Mouse (Mus musculus) kidney, adult 9 months (tissue): Measurements from ENCODE around the gene Ssr3.
A peak's percentile ranks its signal among the peaks of the same experiment; 100 is the strongest.
"Not testable (repeated sequence)": the region's sequence is repeated elsewhere in the genome, so short reads cannot be mapped to it uniquely, and the experiment has no call there.

Experiments
- DNase-seq: peaks from one replicate; pipeline ENCODE4 v3.0.0; 2022

Ssr3 gene

DNA sequence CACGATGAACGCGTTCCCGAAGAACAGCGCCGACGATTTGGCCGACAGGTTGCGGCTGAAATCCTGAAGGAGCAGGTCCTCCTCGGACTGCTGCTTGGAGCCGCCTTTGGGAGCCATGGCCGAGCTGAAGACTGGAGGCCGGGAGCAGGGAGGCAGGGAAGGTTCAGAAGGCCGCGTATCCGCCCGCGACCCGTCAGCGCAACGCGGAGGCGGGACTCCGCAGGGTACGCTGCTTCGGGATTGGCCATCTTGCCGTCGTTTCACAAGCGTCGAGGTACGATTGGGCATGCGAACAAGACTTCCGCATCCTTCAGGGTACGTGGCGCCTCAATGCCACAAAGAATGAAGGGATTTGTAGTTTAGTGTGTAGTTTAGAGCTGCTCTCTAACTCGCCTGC, at the start of gene Ssr3:
TSS of gene Ssr3 (minus strand) at position 203 of the 397 bp plus-strand sequence.
- peak; percentile 98 for DNase-seq

DNA sequence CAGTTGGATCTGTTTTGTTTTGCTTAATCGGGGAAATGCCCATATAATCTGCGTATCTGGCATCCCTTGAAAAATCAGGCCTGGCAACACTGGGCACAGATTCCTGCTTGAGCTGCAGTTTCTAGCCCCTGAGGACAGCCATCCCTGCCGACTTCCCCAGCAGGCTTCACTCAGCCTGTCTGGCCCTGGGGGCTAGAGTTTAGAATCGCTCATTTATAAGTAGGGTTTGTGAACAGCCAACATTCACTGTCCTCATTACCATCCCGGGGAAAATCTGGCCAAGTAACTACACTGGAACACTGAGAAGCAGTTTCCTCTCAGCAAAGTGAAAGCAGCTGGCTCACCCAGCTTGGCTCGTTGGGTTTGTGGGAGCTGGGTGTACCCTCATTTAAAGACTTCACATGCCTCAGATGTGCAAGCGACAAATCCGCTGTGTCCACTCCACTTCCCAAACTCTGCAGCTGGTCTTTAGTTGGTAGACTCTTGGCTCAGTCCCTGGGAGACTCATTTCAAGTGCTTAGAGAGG, 49.2 kb upstream of the Ssr3 start:
- DNase-seq: peak; percentile 26

DNA sequence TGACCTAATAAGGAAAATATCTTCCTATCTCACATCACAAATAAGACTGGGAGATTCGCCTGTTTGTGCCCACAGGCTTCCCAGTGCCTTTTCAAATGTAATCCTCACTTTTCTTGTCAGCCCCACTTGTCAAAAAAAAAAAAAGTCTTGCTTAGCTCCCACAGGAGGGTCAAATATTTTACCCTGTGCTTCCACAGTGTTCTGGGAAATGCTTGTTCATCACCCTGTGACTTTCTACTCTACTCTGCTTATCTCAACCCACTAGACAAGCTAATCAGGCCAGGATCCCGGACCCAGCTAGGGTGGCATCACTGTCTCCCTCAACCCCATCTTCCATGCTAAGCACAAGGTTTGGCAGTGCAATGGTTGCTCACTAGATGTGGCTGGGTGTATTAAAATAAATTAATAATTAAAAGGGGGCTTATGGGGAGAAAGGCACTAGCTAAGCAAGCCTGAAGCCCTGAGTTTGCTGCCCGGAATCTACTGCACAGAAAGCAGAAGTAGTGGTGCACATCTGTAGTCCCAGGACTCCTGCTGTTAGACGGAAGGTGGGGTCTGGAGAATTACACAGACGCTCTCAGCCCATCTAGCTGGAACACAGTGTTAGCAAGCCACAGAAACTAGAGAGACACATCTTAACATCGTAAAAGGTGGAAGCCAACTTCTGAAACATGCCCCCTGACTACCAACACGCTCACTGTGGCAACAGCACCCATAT, 46.2 kb upstream of the Ssr3 start:
- no peak for DNase-seq

DNA sequence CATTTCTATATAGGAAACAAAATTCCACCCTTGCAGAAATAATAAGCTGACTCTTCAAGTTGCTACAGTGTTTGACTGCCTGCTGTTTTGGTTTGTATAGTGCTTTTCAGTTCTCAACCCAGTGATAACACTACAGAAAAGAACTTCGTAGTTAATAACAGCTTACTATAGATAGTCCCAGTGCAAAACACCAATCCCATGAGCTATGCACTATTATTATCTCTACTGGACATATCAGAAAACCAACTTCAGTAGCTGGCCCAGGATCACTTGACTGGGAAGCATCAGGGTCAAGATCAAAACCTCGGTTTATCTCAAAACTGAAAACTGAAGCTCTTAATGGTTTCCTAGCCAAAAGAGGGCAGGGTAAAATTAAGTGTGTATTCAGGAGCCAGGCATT, 43.4 kb upstream of the Ssr3 start:
- DNase-seq: no peak

DNA sequence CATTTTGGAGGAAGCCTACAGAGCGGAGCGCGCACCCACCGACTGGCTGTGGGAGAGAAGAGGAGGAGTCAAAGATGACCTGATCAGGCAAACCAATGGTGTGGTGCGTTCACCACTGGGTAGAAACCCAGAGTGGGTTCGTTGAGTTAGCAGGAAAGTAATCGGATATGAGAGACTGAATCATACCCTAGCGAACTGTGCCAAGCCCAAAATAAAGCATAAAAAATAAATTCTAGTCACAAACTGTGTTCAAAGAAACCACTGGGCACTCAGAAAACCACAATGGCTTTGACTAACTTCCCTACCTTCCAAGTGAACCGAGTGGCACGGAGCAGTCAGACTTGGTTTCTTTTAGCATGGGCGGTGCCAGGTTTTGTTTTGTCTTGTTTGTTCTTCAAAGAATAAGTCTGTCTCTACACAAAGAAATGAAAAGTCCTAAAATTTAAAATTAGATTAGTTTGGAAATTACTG, 42.7 kb upstream of the Ssr3 start:
- DNase-seq: no peak

DNA sequence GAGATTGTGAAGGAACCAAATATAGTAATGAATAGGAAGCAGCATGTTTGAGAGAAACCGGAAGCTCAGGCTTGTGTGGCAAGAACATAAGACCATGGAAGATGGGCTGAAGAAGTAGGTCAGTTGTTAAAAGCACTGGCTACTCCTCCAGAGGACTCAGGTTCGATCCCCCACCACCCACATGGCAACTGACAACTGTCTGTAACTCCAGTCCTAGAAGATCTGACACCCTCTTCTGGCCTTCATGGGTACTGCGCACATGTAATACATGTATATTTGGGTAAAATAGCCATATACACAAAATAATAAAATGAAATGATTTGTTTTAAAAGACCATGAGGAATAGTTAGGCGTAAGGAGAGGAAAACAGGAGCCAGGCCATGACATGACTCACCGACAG, 39.8 kb upstream of the Ssr3 start:
- no peak for DNase-seq

DNA sequence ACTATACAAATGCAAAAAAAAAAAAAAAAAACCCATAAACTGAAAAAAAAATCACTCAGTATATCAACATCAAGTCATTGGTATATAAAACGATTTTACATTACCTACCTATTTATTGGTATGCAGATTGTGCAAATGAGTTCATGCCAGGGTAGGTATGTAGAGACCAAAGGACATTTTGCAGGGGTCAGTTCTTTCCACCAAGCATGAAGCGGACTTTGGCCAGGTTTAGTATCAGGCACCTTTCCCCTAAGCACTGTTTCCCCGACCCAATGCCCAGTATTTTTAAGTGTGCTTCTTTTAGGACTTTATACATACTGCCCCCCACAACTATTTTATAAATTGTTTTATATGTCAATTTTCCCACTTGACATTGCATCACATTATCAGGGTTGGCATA, 27.3 kb upstream of the Ssr3 start:
- peak; percentile 70 for DNase-seq

DNA sequence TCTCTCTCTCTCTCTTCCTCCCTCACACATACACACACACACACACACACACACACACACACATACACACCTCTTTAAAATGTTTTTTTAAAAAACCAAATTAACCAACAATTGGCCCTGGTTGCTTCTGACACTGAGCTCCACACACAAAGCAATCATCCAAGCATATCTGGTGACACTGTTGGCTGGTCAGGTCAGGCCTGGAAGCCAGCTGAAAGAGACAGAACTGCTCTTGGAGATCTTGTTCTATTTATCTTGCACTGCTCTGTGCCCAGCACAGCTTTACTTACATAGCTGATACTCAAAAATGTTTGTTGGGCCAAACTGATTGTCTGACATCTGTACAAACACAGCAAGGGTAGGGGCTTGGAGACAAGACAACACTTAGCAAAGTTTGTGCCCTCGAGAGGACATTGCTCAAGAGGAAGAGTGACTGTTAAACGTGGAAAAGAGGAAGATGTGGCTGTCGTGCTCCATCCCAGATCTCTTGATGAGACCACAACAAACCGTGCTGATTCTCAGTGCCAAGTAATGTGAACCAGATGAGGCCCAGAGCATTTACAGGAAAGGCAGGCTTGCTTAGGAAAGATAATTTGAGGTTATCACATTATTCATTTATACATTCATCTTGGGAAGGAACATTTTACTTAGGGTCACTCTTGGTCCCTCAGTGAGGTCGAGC, 25.6 kb upstream of the Ssr3 start:
- DNase-seq: no peak

DNA sequence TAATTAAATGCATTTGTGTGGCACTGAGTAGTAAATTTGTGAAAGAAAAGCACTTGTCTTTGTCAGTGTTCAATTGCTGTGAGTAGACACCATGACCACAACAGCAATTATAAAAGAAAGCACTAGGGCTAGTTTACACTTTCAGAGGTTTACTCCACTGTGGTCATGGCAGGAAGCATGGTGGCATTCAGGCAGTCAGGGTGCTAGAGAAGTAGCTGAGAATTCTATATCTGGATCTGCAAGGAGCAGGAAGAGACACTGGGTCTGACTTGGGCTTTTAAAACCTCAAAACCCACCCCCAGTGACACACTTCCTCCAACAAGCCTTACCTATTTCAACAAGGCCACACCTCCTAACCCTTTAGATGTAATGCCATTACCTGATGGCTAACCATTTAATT, 24.1 kb upstream of the Ssr3 start:
- no peak for DNase-seq

DNA sequence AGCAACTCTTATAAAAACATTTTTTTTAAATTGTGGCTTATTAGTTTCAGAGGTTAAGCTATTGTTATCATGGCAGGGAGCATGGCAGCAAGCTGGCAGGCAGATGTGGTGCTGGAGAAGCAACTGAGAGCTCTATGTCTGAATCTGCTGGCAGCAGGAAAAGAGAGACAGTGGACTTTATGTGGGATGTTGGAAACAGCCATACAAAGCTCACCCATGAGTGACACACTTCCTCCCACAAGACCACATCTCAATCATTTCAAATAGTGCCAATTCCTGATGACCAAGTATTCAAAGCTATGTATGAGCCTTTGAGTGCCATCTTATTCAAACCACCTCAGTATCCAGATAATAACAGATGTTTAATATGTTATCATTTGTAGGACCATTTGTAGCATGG, 15.5 kb upstream of the Ssr3 start:
- no peak for DNase-seq

DNA sequence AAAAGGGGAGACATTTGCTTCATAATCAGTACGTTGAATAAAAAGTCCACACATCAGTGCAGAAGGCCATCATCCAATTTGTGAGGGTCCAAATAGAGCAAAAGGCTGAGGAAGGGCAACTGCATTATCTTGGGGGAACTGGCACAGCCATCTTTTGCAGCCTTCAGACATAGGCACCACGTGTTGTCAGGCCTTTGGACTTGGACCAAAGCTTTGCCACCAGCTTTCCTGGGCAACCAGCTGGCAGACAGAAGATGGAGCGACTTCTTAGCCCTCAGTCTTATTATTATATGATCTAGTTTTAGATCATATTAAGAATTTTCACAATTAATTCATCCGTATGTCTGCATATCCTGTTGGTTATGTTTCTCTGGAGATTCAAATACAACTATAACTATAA, 13.4 kb upstream of the Ssr3 start:
- DNase-seq: no peak

DNA sequence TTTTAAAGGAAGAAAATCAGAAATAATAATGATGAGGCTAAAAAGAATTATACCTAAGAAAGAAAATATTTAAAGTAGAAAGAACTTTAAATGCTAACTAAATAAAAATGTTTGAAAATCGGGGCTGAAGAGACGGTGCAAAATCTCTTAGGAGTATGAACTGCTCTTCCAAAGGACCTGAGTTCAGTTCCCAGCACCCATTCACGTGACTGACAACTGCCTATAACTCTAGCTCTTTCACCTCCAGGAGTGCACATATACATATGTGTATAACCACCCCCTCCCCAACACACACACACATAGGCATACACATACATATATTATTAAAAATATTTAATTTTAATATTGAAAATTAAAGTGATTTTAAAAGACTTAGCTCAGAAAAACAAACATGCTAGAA, 5.1 kb upstream of the Ssr3 start:
- DNase-seq: no peak

DNA sequence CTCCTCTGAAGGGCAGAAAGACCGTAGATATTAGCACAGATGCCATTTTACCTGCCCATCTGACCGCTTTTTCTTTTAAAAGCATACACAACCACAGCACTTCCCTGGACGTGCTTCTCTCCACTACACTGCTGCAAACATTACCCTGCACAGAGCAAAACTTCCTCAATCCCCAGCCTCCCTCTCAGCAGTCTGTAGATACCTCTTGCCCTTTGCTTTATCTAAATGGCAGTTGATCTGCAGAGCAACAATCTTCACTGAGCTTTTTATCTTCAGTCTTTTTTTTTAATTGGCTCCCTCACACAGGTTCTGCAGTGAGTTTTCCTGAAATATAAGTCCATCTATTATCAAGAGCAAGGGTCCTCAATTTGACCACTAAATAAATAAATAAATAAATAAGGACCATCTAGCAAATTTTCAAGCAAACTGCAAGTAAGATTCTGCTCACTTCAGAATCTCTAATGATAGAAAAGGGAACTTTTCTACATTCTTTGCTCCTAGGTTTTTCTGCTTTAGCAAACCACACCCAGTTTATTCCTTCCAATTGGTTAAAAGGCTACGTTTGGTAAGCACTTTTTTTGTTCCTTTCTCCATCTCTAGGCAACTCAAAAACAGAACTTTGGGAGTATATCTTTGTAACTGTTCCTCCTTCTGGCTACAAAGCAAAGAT, 4.5 kb upstream of the Ssr3 start:
- DNase-seq: no peak

DNA sequence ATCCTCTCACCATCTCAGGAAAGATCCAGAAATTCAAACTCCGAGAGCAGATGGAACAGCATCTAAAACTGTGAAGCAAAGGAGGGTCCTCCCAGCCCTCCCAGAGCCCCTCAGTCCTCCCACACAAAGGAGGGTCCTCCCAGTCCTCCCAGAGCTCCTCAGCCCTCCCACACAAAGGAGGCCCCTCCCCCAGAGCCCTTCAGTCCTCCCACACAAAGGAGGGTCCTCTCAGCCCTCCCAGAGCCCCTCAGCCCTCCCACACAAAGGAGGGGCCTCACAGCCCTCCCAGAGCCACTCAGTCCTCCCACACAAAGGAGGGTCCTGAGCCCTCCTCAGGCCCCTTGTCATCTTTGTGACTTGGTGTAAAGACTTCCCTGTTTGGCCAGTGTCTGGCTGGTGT, 2.7 kb upstream of the Ssr3 start:
- DNase-seq: not testable (repeated sequence)

DNA sequence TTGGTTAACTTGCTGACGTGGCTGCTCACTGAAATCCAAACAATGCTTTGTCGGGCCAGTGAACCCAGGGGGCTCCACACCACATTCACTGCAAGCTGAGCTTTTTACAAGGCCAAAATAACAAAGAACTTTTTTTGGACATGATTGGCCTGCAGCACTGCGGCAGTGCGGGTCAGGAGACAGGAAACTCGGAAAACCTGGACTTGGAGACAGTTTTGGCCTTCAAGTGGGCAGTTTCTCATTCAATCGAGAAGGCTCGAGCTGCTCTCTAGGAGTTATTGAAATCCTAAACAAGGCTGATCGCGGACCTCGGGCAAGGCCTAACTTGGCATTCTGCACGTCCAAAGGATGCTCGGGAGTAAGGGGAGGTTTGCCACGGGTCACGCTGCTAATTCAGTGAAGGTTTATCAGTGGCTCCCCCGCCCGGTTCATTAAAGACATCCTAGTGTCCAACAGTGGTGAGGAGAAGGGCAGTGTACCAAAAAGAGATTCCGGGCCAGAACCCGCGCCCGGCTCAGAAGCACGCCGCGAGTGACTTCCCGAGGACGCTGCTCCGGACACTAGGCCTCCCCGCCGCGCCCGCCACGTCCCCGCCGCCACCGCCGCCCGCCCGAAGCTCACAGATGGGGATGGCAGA, 521 bp downstream of the Ssr3 start:
- DNase-seq: no peak

DNA sequence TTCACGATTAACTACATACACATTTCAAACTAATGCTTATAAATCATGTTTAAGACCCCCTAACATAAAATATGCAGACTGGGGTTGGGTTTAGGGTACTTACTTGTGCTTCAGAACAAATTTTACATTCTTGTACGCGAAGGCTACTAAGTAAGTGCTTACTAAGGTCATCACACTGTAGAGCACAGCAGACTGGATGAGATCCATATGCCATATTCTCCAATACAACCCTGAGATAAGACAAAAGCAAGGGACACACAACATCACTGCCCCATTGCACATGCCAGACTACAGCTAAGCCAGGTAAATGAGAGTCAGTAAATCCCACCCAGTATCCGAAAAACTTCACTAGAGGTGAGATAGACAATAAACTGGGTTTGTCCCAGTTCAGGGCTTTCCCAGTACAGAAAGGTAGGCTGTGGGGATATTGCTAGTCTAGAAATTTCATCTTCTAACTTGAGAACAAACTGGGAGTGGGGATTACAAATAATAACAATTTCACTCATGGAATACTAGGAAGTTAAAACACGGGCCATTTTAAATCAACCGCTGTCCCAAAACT, 1.1 kb downstream of the Ssr3 start:
- DNase-seq: no peak

DNA sequence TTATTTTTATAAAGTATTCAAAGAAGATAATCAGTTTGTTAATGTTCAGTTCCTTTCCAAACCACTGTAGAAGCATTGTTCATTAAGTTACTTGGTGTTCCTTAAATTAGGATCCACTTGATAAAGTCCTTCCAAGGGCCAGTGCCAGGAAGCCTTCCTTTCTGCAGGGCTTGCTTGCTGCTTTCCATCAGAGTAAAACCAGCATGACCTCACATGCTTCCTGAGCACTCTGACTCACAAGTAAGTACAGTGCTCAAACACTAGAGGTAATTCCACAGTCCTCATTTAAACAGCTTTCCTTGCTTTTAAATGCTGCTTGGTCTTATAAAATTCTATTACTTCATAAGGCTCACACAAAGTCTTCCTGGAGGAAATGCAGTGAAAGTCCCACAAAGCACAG, 6.7 kb downstream of the Ssr3 start:
- no peak for DNase-seq

DNA sequence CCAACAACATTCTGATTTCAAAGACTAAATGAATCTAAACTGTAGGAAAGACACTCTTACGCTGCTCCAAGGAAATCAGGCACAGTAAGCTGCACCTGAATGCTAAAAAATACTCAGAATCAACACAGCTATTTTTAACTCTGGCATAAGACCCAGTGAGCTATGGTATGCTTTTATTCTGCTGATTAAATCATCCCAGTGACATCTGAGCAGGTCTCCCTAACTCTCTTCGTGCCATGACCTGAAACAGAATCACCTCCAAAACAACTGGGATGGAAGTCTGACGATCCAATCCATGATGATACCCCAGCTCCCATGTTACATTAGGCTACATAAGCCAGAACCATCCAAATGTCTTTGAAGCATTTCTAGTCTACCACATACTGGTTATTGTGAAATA, 8.0 kb downstream of the Ssr3 start:
- DNase-seq: no peak

DNA sequence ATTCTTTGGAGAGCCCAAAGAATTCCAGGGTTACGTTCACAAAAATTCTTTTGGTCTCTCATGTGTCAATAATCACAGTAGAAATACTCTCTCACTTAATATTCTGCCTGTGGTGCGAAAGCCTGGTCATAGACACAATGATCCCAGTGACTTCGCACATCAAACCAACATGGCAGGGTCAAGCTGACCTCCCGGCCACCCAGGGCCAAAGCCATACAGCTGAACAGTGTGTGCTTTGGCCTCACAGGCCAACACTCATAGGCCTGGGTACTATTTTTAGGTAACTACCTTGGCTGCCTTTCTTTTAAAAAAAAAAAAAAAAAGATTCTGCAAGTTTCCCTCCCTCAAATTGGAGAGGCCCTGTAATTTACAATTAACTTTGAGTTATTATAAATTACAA, 11.3 kb downstream of the Ssr3 start:
- DNase-seq: no peak

DNA sequence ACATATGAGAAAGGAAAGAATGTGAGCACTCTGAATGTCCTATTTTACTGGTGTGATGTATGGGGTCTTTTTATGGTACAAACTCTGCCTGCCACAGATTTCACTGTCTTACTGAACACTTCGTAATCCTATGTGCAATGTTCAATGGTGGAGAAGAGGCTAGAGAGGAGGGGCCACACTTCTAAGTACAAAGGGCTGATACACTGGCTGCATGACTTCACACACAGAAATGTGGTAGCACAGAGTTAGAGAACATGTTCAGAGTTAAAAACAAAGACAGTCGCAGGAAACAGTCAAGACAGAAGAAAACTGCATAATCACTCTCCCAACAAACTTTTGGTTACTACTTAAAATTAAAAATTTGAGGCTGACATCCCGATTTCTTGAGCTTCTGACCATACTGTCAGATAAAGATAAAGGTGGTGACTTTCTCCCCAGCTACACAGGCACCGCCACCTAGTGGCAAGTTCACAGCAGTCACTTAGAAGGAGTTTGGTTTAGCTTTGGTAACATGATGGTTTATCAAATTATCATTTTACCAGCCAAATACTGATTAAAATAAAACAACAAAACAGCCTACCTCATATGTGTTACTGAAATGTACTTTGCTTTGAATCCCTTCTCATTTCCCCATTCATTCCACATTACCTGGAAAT, 12.4 kb downstream of the Ssr3 start:
- peak; percentile 39 for DNase-seq

DNA sequence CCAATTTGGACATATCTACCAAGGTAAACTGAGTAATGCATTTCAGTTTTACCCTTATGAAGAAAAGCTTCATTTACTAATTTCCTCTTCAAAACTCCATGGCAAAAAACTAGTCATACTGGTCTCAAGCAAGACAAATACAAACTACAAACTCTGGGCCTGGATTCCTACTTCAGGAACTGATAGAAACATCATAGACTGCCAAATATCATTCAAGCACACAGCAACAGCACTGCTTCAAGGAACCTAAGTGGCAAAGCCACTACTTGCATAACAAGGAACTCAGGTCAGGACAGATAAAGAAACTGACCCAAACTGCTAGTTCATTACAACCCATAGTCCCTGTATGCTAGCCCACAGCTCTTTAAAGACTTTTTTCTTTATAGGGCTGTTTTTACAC, 13.7 kb downstream of the Ssr3 start:
- no peak for DNase-seq

DNA sequence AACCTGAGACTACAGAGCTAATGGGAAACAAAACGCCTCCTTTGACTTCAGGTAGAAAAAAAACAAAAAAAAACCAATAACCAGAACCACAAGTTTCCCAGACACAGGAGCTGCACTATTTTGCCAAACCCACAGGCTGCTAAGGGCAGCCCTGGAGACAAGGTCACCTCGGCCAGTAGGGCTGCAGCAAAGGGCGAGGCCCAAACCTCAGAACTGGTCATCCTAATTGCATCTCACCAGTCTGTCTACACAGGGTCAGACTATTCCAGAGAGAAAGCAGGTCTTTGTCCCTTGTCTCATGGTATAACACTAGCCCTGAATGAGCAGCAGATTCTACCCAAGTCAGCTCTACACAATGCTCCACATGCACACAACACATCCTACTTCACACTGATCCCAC, 17.7 kb downstream of the Ssr3 start:
- no peak for DNase-seq
